Mouse (Mus musculus) cortical plate, adult 2 months (tissue): Measurements from ENCODE around the gene Ankrd60. TPM values are rescaled to one million over a fixed set of nuclear protein-coding genes. Genes with fewer than 3 reads are reported as not detected.
A peak's percentile ranks its signal among the peaks of the same experiment; 100 is the strongest.

Source experiments
- H3K27ac ChIP-seq: fragments of 200-500 bp; 2 replicates; pipeline ENCODE4 v1.5.1; 2012; ENCODE audit warnings: low read length, control low read depth, inconsistent platforms; ENCODE audit not compliant: insufficient read depth
- H3K4me1 ChIP-seq: fragments of 200-500 bp; 2 replicates; pipeline ENCODE4 v1.6.1; 2011; ENCODE audit warnings: low read length; ENCODE audit not compliant: control insufficient read depth, insufficient read depth
- H3K4me3 ChIP-seq: fragments of 200-500 bp; 2 replicates; pipeline ENCODE4 v1.5.1; 2011; ENCODE audit warnings: mild to moderate bottlenecking, low read length, control low read depth; ENCODE audit not compliant: insufficient read depth
- CTCF ChIP-seq: fragments of 200-500 bp; IDR thresholded peaks from 2 replicates; pipeline ENCODE4 v1.5.1; 2011; ENCODE audit warnings: mild to moderate bottlenecking, control low read depth, low read length; ENCODE audit not compliant: insufficient read depth; ENCODE audit errors: extremely low read depth
- POLR2A ChIP-seq: fragments of 200-500 bp; IDR thresholded peaks from 2 replicates; pipeline ENCODE4 v1.6.1; 2011; ENCODE audit warnings: mild to moderate bottlenecking, low read length, control low read depth; ENCODE audit not compliant: insufficient read depth; ENCODE audit errors: extremely low read depth
- polyA plus RNA-seq: library from polyadenylated mRNA; depleted of rRNA; stranded (reverse); fragments of >200 nt; gene quantifications from 2 replicates; pipeline ENCODE4 v1.2.3, GENCODE M21; 2012

Gene Ankrd60
- polyA plus RNA-seq, 1 experiment = not detected

GRCm38 (mm10) chr2:173606415-173606804 is 28.2 kb upstream of the Ankrd60 start:
- Histone ChIP-seq H3K4me3 (no peak overlapping the region), H3K27ac (no peak overlapping the region), H3K4me1 (no peaks in the 10 kb centered on the region)
- TF ChIP-seq CTCF (no peak), POLR2A (no peak)

- Histone ChIP-seq H3K4me1 (no peaks in the 10 kb centered on the region), H3K27ac (no peak overlapping the region), H3K4me3 (no peak overlapping the region)
- no peak for TF ChIP-seq CTCF
- no peak for TF ChIP-seq POLR2A
These were observed 27.7 kb upstream of the Ankrd60 start for GRCm38 (mm10) chr2:173605713-173606414.

- H3K27ac ChIP-seq = no peak overlapping the region
- H3K4me1 ChIP-seq = no peaks in the 10 kb centered on the region
- no peak for TF ChIP-seq CTCF
- no peak overlapping the region for H3K4me3 ChIP-seq
These were observed 23.7 kb upstream of the Ankrd60 start for GRCm38 (mm10) chr2:173601861-173602260.

GRCm38 (mm10) chr2:173595374-173595781 is 17.2 kb upstream of the Ankrd60 start:
- Histone ChIP-seq H3K4me1 (no peaks in the 10 kb centered on the region), H3K27ac (no peak overlapping the region), H3K4me3 (no peak overlapping the region)
- no peak for TF ChIP-seq POLR2A
- peak; percentile 32; the same call in 1 of the 2 replicates for TF ChIP-seq CTCF

- no peak for TF ChIP-seq POLR2A
- no peak for TF ChIP-seq CTCF
- Histone ChIP-seq H3K4me3 (no peak overlapping the region), H3K4me1 (no peaks in the 10 kb centered on the region), H3K27ac (no peak overlapping the region)
These were observed 16.3 kb upstream of the Ankrd60 start for GRCm38 (mm10) chr2:173594313-173595063.

- no peaks in the 10 kb centered on the region for H3K4me1 ChIP-seq
- TF ChIP-seq POLR2A = no peak
- no peak for TF ChIP-seq CTCF
- H3K27ac ChIP-seq = no peak overlapping the region
- no peak overlapping the region for H3K4me3 ChIP-seq
These were observed 15.7 kb upstream of the Ankrd60 start for GRCm38 (mm10) chr2:173593841-173594240.

GRCm38 (mm10) chr2:173592781-173593180 is 14.6 kb upstream of the Ankrd60 start:
- no peak for TF ChIP-seq POLR2A
- TF ChIP-seq CTCF = no peak
- H3K27ac ChIP-seq = no peak overlapping the region
- H3K4me1 ChIP-seq = no peaks in the 10 kb centered on the region
- H3K4me3 ChIP-seq = no peak overlapping the region

- H3K27ac ChIP-seq = no peak overlapping the region
- TF ChIP-seq CTCF (no peak), POLR2A (no peak)
These were observed 9.2 kb upstream of the Ankrd60 start for GRCm38 (mm10) chr2:173587411-173587810.

GRCm38 (mm10) chr2:173586118-173586968 is 8.2 kb upstream of the Ankrd60 start:
- no peak overlapping the region for H3K27ac ChIP-seq
- H3K4me1 ChIP-seq = no peaks in the 10 kb centered on the region
- H3K4me3 ChIP-seq = no peak overlapping the region
- TF ChIP-seq CTCF (peak; percentile 17; the same call in 1 of the 2 replicates), POLR2A (no peak)

More at GRCm38 (mm10) chr2:173587411-173587810, 9.2 kb upstream of the Ankrd60 start:
- H3K4me3 ChIP-seq = no peak overlapping the region
- H3K4me1 ChIP-seq = no peaks in the 10 kb centered on the region
